Mouse (Mus musculus): ENCODE measurements around the gene Mier2. TPM values are rescaled to one million over a fixed set of nuclear protein-coding genes. Genes with fewer than 3 reads are reported as not detected.

The Mier2 gene
- polyA plus RNA-seq, 1 experiment from 2014 or later: 66.4 TPM

GRCm38 (mm10) chr10:79526661-79527452 lies 28.1 kb downstream of the Mier2 start:
- no peak overlapping the region for H3K4me3 ChIP-seq
- H3K9ac ChIP-seq: no peak overlapping the region
- WGBS: 88% methylated on average over 12 of the region's 12 CpGs
- H3K4me2 ChIP-seq: no peak overlapping the region
- no peaks in the 10 kb centered on the region for H3K4me1 ChIP-seq
- no peaks in the 10 kb centered on the region; the same call in 1 of the 2 replicates for H3K9me3 ChIP-seq
- H3K27me3 ChIP-seq: no peaks in the 10 kb centered on the region
- ATAC-seq (ENCODE audit: insufficient number of reproducible peaks, low FRiP score, low TSS enrichment, low read depth): no peak
- no peak overlapping the region for H3K27ac ChIP-seq
- peaks cover 20% of the 10 kb centered on the region; the same call in 1 of the 2 replicates for H3K36me3 ChIP-seq

- ATAC-seq (ENCODE audit: insufficient number of reproducible peaks, low FRiP score, low TSS enrichment, low read depth): no peak
- WGBS: 83% methylated on average over 8 of the region's 8 CpGs
- H3K9ac ChIP-seq: no peak overlapping the region
- H3K4me2 ChIP-seq: no peak overlapping the region
- no peak overlapping the region for H3K4me3 ChIP-seq
- H3K27me3 ChIP-seq: no peaks in the 10 kb centered on the region
- no peak overlapping the region for H3K27ac ChIP-seq
- H3K4me1 ChIP-seq: no peaks in the 10 kb centered on the region
- H3K9me3 ChIP-seq: no peaks in the 10 kb centered on the region; the same call in 1 of the 2 replicates
- H3K36me3 ChIP-seq: peaks cover 20% of the 10 kb centered on the region; the same call in 1 of the 2 replicates
These were observed 29.3 kb downstream of the Mier2 start for GRCm38 (mm10) chr10:79525456-79526325.

GRCm38 (mm10) chr10:79524433-79524832 lies 30.6 kb downstream of the Mier2 start:
- H3K4me2 ChIP-seq: no peak overlapping the region
- H3K4me1 ChIP-seq: no peaks in the 10 kb centered on the region
- no peaks in the 10 kb centered on the region for H3K27me3 ChIP-seq
- peaks cover 20% of the 10 kb centered on the region; the same call in 1 of the 2 replicates for H3K36me3 ChIP-seq
- H3K9me3 ChIP-seq: no peaks in the 10 kb centered on the region; the same call in 1 of the 2 replicates
- 93% methylated on average over 1 of the region's 1 CpGs for WGBS
- no peak overlapping the region for H3K9ac ChIP-seq
- H3K27ac ChIP-seq: no peak overlapping the region
- ATAC-seq (ENCODE audit: insufficient number of reproducible peaks, low FRiP score, low TSS enrichment, low read depth): no peak
- H3K4me3 ChIP-seq: no peak overlapping the region

- no peaks in the 10 kb centered on the region for H3K4me1 ChIP-seq
These were observed 48.3 kb downstream of the Mier2 start for GRCm38 (mm10) chr10:79506709-79507108.

GRCm38 (mm10) chr10:79502830-79503644 lies 52.0 kb downstream of the Mier2 start:
- no peak overlapping the region for H3K4me2 ChIP-seq
- no peak for ATAC-seq (ENCODE audit: insufficient number of reproducible peaks, low FRiP score, low TSS enrichment, low read depth)
- 63% methylated on average over 6 of the region's 6 CpGs for WGBS

More at GRCm38 (mm10) chr10:79506709-79507108, 48.3 kb downstream of the Mier2 start:
- H3K9ac ChIP-seq: no peak overlapping the region
- H3K4me2 ChIP-seq: no peak overlapping the region
- WGBS: 79% methylated on average over 2 of the region's 2 CpGs
- no peak overlapping the region for H3K4me3 ChIP-seq
- no peaks in the 10 kb centered on the region for H3K36me3 ChIP-seq
- ATAC-seq (ENCODE audit: insufficient number of reproducible peaks, low FRiP score, low TSS enrichment, low read depth): no peak
- H3K27me3 ChIP-seq: no peaks in the 10 kb centered on the region
- H3K27ac ChIP-seq: no peak overlapping the region
- no peaks in the 10 kb centered on the region for H3K9me3 ChIP-seq

GRCm38 (mm10) chr10:79496701-79497288 lies 58.2 kb downstream of the Mier2 start:
- H3K36me3 ChIP-seq: no peaks in the 10 kb centered on the region
- H3K9ac ChIP-seq: no peak overlapping the region
- no peaks in the 10 kb centered on the region for H3K4me1 ChIP-seq
- no peak overlapping the region for H3K27ac ChIP-seq
- H3K4me3 ChIP-seq: no peak overlapping the region
- ATAC-seq (ENCODE audit: insufficient number of reproducible peaks, low FRiP score, low TSS enrichment, low read depth): no peak
- no peaks in the 10 kb centered on the region for H3K9me3 ChIP-seq
- H3K27me3 ChIP-seq: no peaks in the 10 kb centered on the region
- WGBS: 55% methylated on average over 2 of the region's 2 CpGs
- no peak overlapping the region for H3K4me2 ChIP-seq

More at GRCm38 (mm10) chr10:79502830-79503644, 52.0 kb downstream of the Mier2 start:
- Histone ChIP-seq H3K4me3 (no peak overlapping the region), H3K27ac (no peak overlapping the region), H3K9ac (no peak overlapping the region), H3K9me3 (no peaks in the 10 kb centered on the region), H3K27me3 (no peaks in the 10 kb centered on the region), H3K4me1 (no peaks in the 10 kb centered on the region), H3K36me3 (no peaks in the 10 kb centered on the region)

GRCm38 (mm10) chr10:79495886-79496285 lies 59.1 kb downstream of the Mier2 start:
- Histone ChIP-seq H3K9ac (no peak overlapping the region), H3K36me3 (no peaks in the 10 kb centered on the region), H3K4me2 (no peak overlapping the region), H3K27me3 (no peaks in the 10 kb centered on the region), H3K9me3 (no peaks in the 10 kb centered on the region), H3K4me1 (no peaks in the 10 kb centered on the region), H3K4me3 (no peak overlapping the region), H3K27ac (no peak overlapping the region)
- no peak for ATAC-seq (ENCODE audit: insufficient number of reproducible peaks, low FRiP score, low TSS enrichment, low read depth)
- WGBS: 71% methylated on average over 3 of the region's 3 CpGs

Small RNA genes within 50 kb of the gene (microRNA-seq; reads per million reads assigned to microRNA genes)
- gene Mir6909: not detected

Other genes with a start within 250 kb of the Mier2 start
- not detected in 2 replicates for gene Vmn2r82, start 198.7 kb downstream of the Mier2 start, polyA plus RNA-seq (2015; fragmentation: Nextera tagmentation; extraction: Ambion mirVana)
- not detected in 2 replicates for gene Vmn2r83, start 86.5 kb downstream of the Mier2 start, polyA plus RNA-seq (2015; fragmentation: Nextera tagmentation; extraction: Ambion mirVana)
- gene Plpp2, start 21.4 kb downstream of the Mier2 start, polyA plus RNA-seq (2015; fragmentation: Nextera tagmentation; extraction: Ambion mirVana): 25.5 and 28.3 TPM in 2 replicates
- not detected in 2 replicates for gene Theg, start 32.1 kb upstream of the Mier2 start, polyA plus RNA-seq (2015; fragmentation: Nextera tagmentation; extraction: Ambion mirVana)
- gene C2cd4c, start 58.8 kb upstream of the Mier2 start, polyA plus RNA-seq (2015; fragmentation: Nextera tagmentation; extraction: Ambion mirVana): not detected in 2 replicates
- 7.8 and 10.1 TPM in 2 replicates for gene Shc2, start 82.7 kb upstream of the Mier2 start, polyA plus RNA-seq (2015; fragmentation: Nextera tagmentation; extraction: Ambion mirVana)
- 0.12 TPM in 1 of 2 replicates, not detected in the other for gene Odf3l2, start 90.5 kb upstream of the Mier2 start, polyA plus RNA-seq (2015; fragmentation: Nextera tagmentation; extraction: Ambion mirVana)
- gene Madcam1, start 109.4 kb upstream of the Mier2 start, polyA plus RNA-seq (2015; fragmentation: Nextera tagmentation; extraction: Ambion mirVana): 5.4 and 5.8 TPM in 2 replicates
- gene Tpgs1, start 114.2 kb upstream of the Mier2 start, polyA plus RNA-seq (2015; fragmentation: Nextera tagmentation; extraction: Ambion mirVana): 54.6 and 58.9 TPM in 2 replicates
- 100 and 110 TPM in 2 replicates for gene Cdc34, start 127.0 kb upstream of the Mier2 start, polyA plus RNA-seq (2015; fragmentation: Nextera tagmentation; extraction: Ambion mirVana)
- 0.86 and 1.3 TPM in 2 replicates for gene Gzmm, start 133.8 kb upstream of the Mier2 start, polyA plus RNA-seq (2015; fragmentation: Nextera tagmentation; extraction: Ambion mirVana)
- gene Bsg, start 149.3 kb upstream of the Mier2 start, polyA plus RNA-seq (2015; fragmentation: Nextera tagmentation; extraction: Ambion mirVana): 910 and 960 TPM in 2 replicates
- 0.08 TPM in 1 of 2 replicates, not detected in the other for gene Hcn2, start 161.4 kb upstream of the Mier2 start, polyA plus RNA-seq (2015; fragmentation: Nextera tagmentation; extraction: Ambion mirVana)
- 35.8 and 41.5 TPM in 2 replicates for gene Polrmt, start 191.4 kb upstream of the Mier2 start, polyA plus RNA-seq (2015; fragmentation: Nextera tagmentation; extraction: Ambion mirVana)
- 0.95 and 2.2 TPM in 2 replicates for gene Fgf22, start 199.9 kb upstream of the Mier2 start, polyA plus RNA-seq (2015; fragmentation: Nextera tagmentation; extraction: Ambion mirVana)
- 93.2 and 104 TPM in 2 replicates for gene Rnf126, start 211.8 kb upstream of the Mier2 start, polyA plus RNA-seq (2015; fragmentation: Nextera tagmentation; extraction: Ambion mirVana)
- gene Fstl3, start 222.1 kb upstream of the Mier2 start, polyA plus RNA-seq (2015; fragmentation: Nextera tagmentation; extraction: Ambion mirVana): 21.2 and 22.2 TPM in 2 replicates
- gene Prss57, start 235.8 kb upstream of the Mier2 start, polyA plus RNA-seq (2015; fragmentation: Nextera tagmentation; extraction: Ambion mirVana): 0.10 and 0.12 TPM in 2 replicates
- gene Palm, start 238.4 kb upstream of the Mier2 start, polyA plus RNA-seq (2015; fragmentation: Nextera tagmentation; extraction: Ambion mirVana): 79.9 and 84.8 TPM in 2 replicates